Mouse (Mus musculus): ENCODE results near the gene Fads2. TPM values are rescaled to one million over a fixed set of nuclear protein-coding genes. Genes with fewer than 3 reads are reported as not detected.

Gene Fads2
- total RNA-seq, 2 experiments from 2014 or later, result 1.7 to 4.1 TPM

GRCm38 (mm10) chr19:10012827-10013278 is 88.7 kb downstream of the Fads2 start:
- H3K4me3 ChIP-seq, result no peak overlapping the region
- peak overlapping the region; percentile 86 for H3K27ac ChIP-seq
- no peak for TF ChIP-seq CTCF (IDR thresholded peaks at IDR 0.05)
- intact Hi-C loops (cut with DNase I), result no loop called here
- peak; percentile 80 for DNase-seq

Other genes with a start within 250 kb of the Fads2 start
- 1 to 10 TPM; 2.1 to 2.7 TPM for gene Incenp, start 202.2 kb downstream of the Fads2 start, total RNA-seq (2021)
- 1,000 to 10,000 TPM; 2,168 to 2,432 TPM for gene Fth1, start 121.1 kb downstream of the Fads2 start, total RNA-seq (2021)
- gene Best1, start 100.1 kb downstream of the Fads2 start, total RNA-seq (2021), result under 1 TPM; 0.28 to 0.46 TPM
- gene Rab3il1, start 100.1 kb downstream of the Fads2 start, total RNA-seq (2021), result 1 to 10 TPM; 4.0 to 4.7 TPM
- gene Fads3, start 60.2 kb downstream of the Fads2 start, total RNA-seq (2021), result 1 to 10 TPM; 2.2 to 2.3 TPM
- gene Fads1, start 81.1 kb upstream of the Fads2 start, total RNA-seq (2021), result 1 to 10 TPM; 4.2 to 9.9 TPM
- 10 to 100 TPM; 80.3 to 98.7 TPM for gene Tmem258, start 102.3 kb upstream of the Fads2 start, total RNA-seq (2021)
- 1 to 10 TPM; 4.0 to 4.3 TPM for gene Fen1, start 102.4 kb upstream of the Fads2 start, total RNA-seq (2021)
- not detected for gene Myrf, start 139.0 kb upstream of the Fads2 start, total RNA-seq (2021)
- 1 to 10 TPM; 7.2 to 8.6 TPM for gene Dagla, start 203.1 kb upstream of the Fads2 start, total RNA-seq (2021)

Data from gastrocnemius, adult 2 months (tissue).